In the genomic region with DNA sequence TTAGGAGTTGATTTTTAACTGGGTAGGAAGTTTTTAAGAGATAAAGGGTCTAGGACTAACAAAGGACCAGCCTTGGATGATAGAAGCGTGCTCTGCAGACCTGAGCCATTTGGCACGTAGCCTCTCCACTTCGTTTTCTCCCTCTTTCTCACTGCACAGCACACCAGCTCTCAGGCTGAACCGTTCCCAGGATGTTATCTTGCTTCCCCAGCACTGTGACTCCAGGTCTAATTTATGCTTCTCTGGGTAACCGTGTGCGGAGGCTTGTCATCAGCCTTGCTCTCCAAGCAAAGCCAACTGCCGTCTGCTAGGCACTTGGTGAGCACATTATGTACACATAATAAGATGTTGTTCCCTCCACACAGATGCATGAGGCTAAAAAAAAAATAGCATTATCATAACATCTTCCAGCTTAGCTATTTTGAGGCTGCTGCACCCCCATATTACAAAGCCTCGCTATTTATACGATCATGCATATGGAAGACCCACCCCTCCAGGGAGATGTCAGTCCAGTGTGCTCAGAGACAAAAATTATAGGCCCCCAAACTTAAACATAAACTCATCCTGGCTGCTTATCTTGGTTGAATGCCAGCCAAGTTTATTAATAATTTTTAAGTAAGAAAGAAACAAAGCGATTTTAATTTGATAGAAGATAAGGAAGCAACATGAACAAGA, we compare ENCODE assay signal across 8 mouse cellular contexts.
DNase-seq lines count a peak whose midpoint lies in the region; ATAC-seq and TF ChIP-seq lines count a peak whose summit lies in the region.

No protein-coding gene starts in this region.

- no peak for ATAC-seq in megakaryocyte, adult 5-6 weeks (ENCODE audit: poor library complexity, severe bottlenecking)

- no peak for TF ChIP-seq CTCF in liver, adult 2 months (IDR thresholded peaks at IDR 0.05; ENCODE audit: low read depth, low read length)

- H3K4me3 ChIP-seq in megakaryocyte, embryonic 14.5 days (replicated peaks) = peak overlapping the region; percentile 88
- no peak overlapping the region for H3K4me3 ChIP-seq in liver, adult 2 months (ENCODE audit: insufficient read depth, low read depth, low read length)

- H3K9ac ChIP-seq in liver, adult 2 months (ENCODE audit: low read depth, low read length) = no peak overlapping the region

- WGBS in liver, adult 2 months = 36% methylated on average over 10 of the region's 10 CpGs

- no peaks in the 10 kb centered on the region for H3K36me3 ChIP-seq in megakaryocyte, embryonic 14.5 days (replicated peaks; ENCODE audit: low read length)
- H3K36me3 ChIP-seq in liver, adult 2 months (ENCODE audit: control insufficient read depth, insufficient read depth, low read length) = no peaks in the 10 kb centered on the region

- H3K27me3 ChIP-seq in megakaryocyte, embryonic 14.5 days (replicated peaks) = no peaks in the 10 kb centered on the region
- no peaks in the 10 kb centered on the region for H3K27me3 ChIP-seq in liver, adult 2 months (ENCODE audit: control insufficient read depth, insufficient read depth, low read length)

- TF ChIP-seq POLR2A in liver, adult 2 months (IDR thresholded peaks at IDR 0.05; ENCODE audit: extremely low read depth, insufficient read depth, low read length) = no peak

- H3K4me1 ChIP-seq in megakaryocyte, embryonic 14.5 days = peaks cover 44% of the 10 kb centered on the region
- H3K4me1 ChIP-seq in liver, adult 2 months (ENCODE audit: control insufficient read depth, insufficient read depth, low read length) = no peaks in the 10 kb centered on the region

- peak; percentile 15 to 32 for DNase-seq in adrenal gland, adult (ENCODE audit: inconsistent age in 2 of 2, low spot score in 1 of 2)
- DNase-seq in adrenal gland, postnatal 36 days = no peak
- peak; percentile 1 for DNase-seq in liver, adult 2 months (ENCODE audit: extremely low read depth, low read depth, low spot score)
- peak; percentile 94 for DNase-seq in telencephalon, adult 2 months (ENCODE audit: low read depth, low spot score)
- DNase-seq in cerebellum, adult 9-10 months = no peak
- DNase-seq in testis, postnatal 14 days (ENCODE audit: low spot score) = no peak

- no peaks in the 10 kb centered on the region for H3K79me2 ChIP-seq in liver, adult 2 months (ENCODE audit: control insufficient read depth, insufficient read depth, low read length)

- H3K9me3 ChIP-seq in megakaryocyte, embryonic 14.5 days = no peaks in the 10 kb centered on the region

- no peak overlapping the region for H3K27ac ChIP-seq in liver, adult 2 months (replicated peaks; ENCODE audit: insufficient read depth, low read depth, low read length)

Comparison
In these comparisons a context has a peak if more than half of its experiments do, and no peak if none do; other contexts are left out.
1. DNase-seq: peak in adrenal gland, adult (2 of 2), liver, adult 2 months (single experiment) and telencephalon, adult 2 months (single experiment); none in adrenal gland, postnatal 36 days (0 of 2), cerebellum, adult 9-10 months (single experiment) and testis, postnatal 14 days (single experiment).